Mouse (Mus musculus): ENCODE data around the gene Tmigd1. TPM values are rescaled to one million over a fixed set of nuclear protein-coding genes. Genes with fewer than 3 reads are reported as not detected.
A peak's percentile ranks its signal among the peaks of the same experiment; 100 is the strongest.
"Not testable (repeated sequence)": the region's sequence is repeated elsewhere in the genome, so short reads cannot be mapped to it uniquely, and the experiment has no call there.

Gene Tmigd1
- polyA plus RNA-seq, 1 experiment from 2014 or later = 0.12 TPM

GRCm38 (mm10) chr11:76908651-76909050 is 6.7 kb downstream of the Tmigd1 start:
- WGBS = 88% methylated on average over 7 of the region's 7 CpGs
- H3K4me2 ChIP-seq = no peak overlapping the region
- no peaks in the 10 kb centered on the region for H3K36me3 ChIP-seq (ENCODE audit: poor library complexity, severe bottlenecking)
- no peaks in the 10 kb centered on the region for H3K27me3 ChIP-seq
- ATAC-seq = no peak
- no peak overlapping the region for H3K27ac ChIP-seq
- H3K9ac ChIP-seq = no peak overlapping the region
- no peaks in the 10 kb centered on the region for H3K9me3 ChIP-seq (replicated peaks)
- no peak overlapping the region for H3K4me3 ChIP-seq
- peaks cover 15% of the 10 kb centered on the region for H3K4me1 ChIP-seq

GRCm38 (mm10) chr11:76911325-76912054 is 9.5 kb downstream of the Tmigd1 start:
- H3K4me1 ChIP-seq = peaks cover 15% of the 10 kb centered on the region
- ATAC-seq = no peak; the same call in 1 of the 2 replicates
- H3K9ac ChIP-seq = no peak overlapping the region
- no peaks in the 10 kb centered on the region for H3K27me3 ChIP-seq
- no peaks in the 10 kb centered on the region for H3K36me3 ChIP-seq (ENCODE audit: poor library complexity, severe bottlenecking)
- no peak overlapping the region; the same call in 1 of the 2 replicates for H3K27ac ChIP-seq
- H3K4me2 ChIP-seq = no peak overlapping the region
- 34% methylated on average over 3 of the region's 3 CpGs for WGBS
- H3K9me3 ChIP-seq (replicated peaks) = no peaks in the 10 kb centered on the region
- H3K4me3 ChIP-seq = no peak overlapping the region

GRCm38 (mm10) chr11:76912055-76912395 is 10.1 kb downstream of the Tmigd1 start:
- no peaks in the 10 kb centered on the region for H3K36me3 ChIP-seq (ENCODE audit: poor library complexity, severe bottlenecking)

GRCm38 (mm10) chr11:76914366-76914765 is 12.4 kb downstream of the Tmigd1 start:
- no peak overlapping the region for H3K4me2 ChIP-seq
- no peak overlapping the region for H3K27ac ChIP-seq
- H3K4me1 ChIP-seq = peaks cover 15% of the 10 kb centered on the region
- H3K9me3 ChIP-seq (replicated peaks) = no peaks in the 10 kb centered on the region
- H3K27me3 ChIP-seq = no peaks in the 10 kb centered on the region
- H3K9ac ChIP-seq = no peak overlapping the region
- H3K36me3 ChIP-seq (ENCODE audit: poor library complexity, severe bottlenecking) = no peaks in the 10 kb centered on the region
- ATAC-seq = no peak
- WGBS = 80% methylated on average over 7 of the region's 7 CpGs
- H3K4me3 ChIP-seq = no peak overlapping the region

More at GRCm38 (mm10) chr11:76912055-76912395, 10.1 kb downstream of the Tmigd1 start:
- H3K9me3 ChIP-seq (replicated peaks) = no peaks in the 10 kb centered on the region
- WGBS = 64% methylated on average over 7 of the region's 7 CpGs
- H3K4me1 ChIP-seq = peaks cover 15% of the 10 kb centered on the region
- H3K27ac ChIP-seq = no peak overlapping the region
- no peak overlapping the region for H3K4me2 ChIP-seq
- H3K9ac ChIP-seq = no peak overlapping the region
- peak; percentile 51; the same call in 1 of the 2 replicates for ATAC-seq
- H3K27me3 ChIP-seq = no peaks in the 10 kb centered on the region
- no peak overlapping the region for H3K4me3 ChIP-seq

- WGBS = 56% methylated on average over 13 of the region's 13 CpGs
- no peak overlapping the region for H3K4me3 ChIP-seq
- H3K4me2 ChIP-seq = no peak overlapping the region; the same call in 1 of the 2 replicates
- H3K9ac ChIP-seq = no peak overlapping the region
- no peaks in the 10 kb centered on the region for H3K27me3 ChIP-seq
- no peaks in the 10 kb centered on the region for H3K9me3 ChIP-seq (replicated peaks)
- ATAC-seq = no peak
- H3K4me1 ChIP-seq = peaks cover 9% of the 10 kb centered on the region
- no peak overlapping the region for H3K27ac ChIP-seq
- no peaks in the 10 kb centered on the region for H3K36me3 ChIP-seq (ENCODE audit: poor library complexity, severe bottlenecking)
Measured at GRCm38 (mm10) chr11:76916539-76917229, 14.7 kb downstream of the Tmigd1 start.

GRCm38 (mm10) chr11:76917230-76917548 is 15.2 kb downstream of the Tmigd1 start:
- Histone ChIP-seq H3K27ac (no peak overlapping the region), H3K4me2 (no peak overlapping the region; the same call in 1 of the 2 replicates), H3K9ac (no peak overlapping the region), H3K9me3 (replicated peaks) (no peaks in the 10 kb centered on the region), H3K4me1 (peaks cover 4% of the 10 kb centered on the region), H3K27me3 (no peaks in the 10 kb centered on the region), H3K4me3 (no peak overlapping the region), H3K36me3 (ENCODE audit: poor library complexity, severe bottlenecking) (no peaks in the 10 kb centered on the region)
- WGBS = 50% methylated on average over 3 of the region's 3 CpGs
- no peak for ATAC-seq

- Histone ChIP-seq H3K4me1 (no peaks in the 10 kb centered on the region), H3K36me3 (ENCODE audit: poor library complexity, severe bottlenecking) (no peaks in the 10 kb centered on the region), H3K27ac (no peak overlapping the region), H3K27me3 (no peaks in the 10 kb centered on the region), H3K9ac (no peak overlapping the region), H3K4me3 (no peak overlapping the region), H3K9me3 (replicated peaks) (no peaks in the 10 kb centered on the region), H3K4me2 (no peak overlapping the region)
- no peak for ATAC-seq
- WGBS = 57% methylated on average over 1 of the region's 1 CpGs
Measured at GRCm38 (mm10) chr11:76920607-76921006, 18.6 kb downstream of the Tmigd1 start.

- no peaks in the 10 kb centered on the region for H3K36me3 ChIP-seq (ENCODE audit: poor library complexity, severe bottlenecking)
- no peaks in the 10 kb centered on the region for H3K4me1 ChIP-seq
- no peak for ATAC-seq
- H3K9me3 ChIP-seq (replicated peaks) = no peaks in the 10 kb centered on the region
- no peak within 1 kb of the TSS for H3K4me2 ChIP-seq
- H3K4me3 ChIP-seq = no peak within 1 kb of the TSS
- H3K27ac ChIP-seq = no peak within 1 kb of the TSS
- no peak within 1 kb of the TSS for H3K9ac ChIP-seq
- WGBS = 87% methylated on average over 6 of the region's 6 CpGs
- no peaks in the 10 kb centered on the region for H3K27me3 ChIP-seq
Measured at GRCm38 (mm10) chr11:76924759-76925236, 22.8 kb downstream of the Tmigd1 start, which contains the start of gene Blmh. Blmh (plus strand) TSS chr11:76924809.

GRCm38 (mm10) chr11:76928586-76928985 is 26.6 kb downstream of the Tmigd1 start:
- 92% methylated on average over 8 of the region's 8 CpGs for WGBS
- not testable (repeated sequence) for ATAC-seq; H3K4me3 ChIP-seq; H3K9ac ChIP-seq; H3K27ac ChIP-seq; H3K4me2 ChIP-seq; H3K4me1 ChIP-seq; H3K9me3 ChIP-seq (replicated peaks); H3K36me3 ChIP-seq (ENCODE audit: poor library complexity, severe bottlenecking); H3K27me3 ChIP-seq

GRCm38 (mm10) chr11:76933209-76933608 is 31.2 kb downstream of the Tmigd1 start:
- Histone ChIP-seq H3K4me1 (no peaks in the 10 kb centered on the region), H3K4me3 (no peak overlapping the region), H3K36me3 (ENCODE audit: poor library complexity, severe bottlenecking) (no peaks in the 10 kb centered on the region), H3K27me3 (no peaks in the 10 kb centered on the region), H3K4me2 (no peak overlapping the region), H3K9me3 (replicated peaks) (no peaks in the 10 kb centered on the region; the same call in 1 of the 2 replicates), H3K9ac (no peak overlapping the region), H3K27ac (no peak overlapping the region)
- 52% methylated on average over 3 of the region's 3 CpGs for WGBS
- no peak for ATAC-seq

GRCm38 (mm10) chr11:76936578-76936977 is 34.6 kb downstream of the Tmigd1 start:
- Histone ChIP-seq H3K27ac (no peak overlapping the region), H3K9me3 (replicated peaks) (no peaks in the 10 kb centered on the region; the same call in 1 of the 2 replicates), H3K4me1 (no peaks in the 10 kb centered on the region), H3K9ac (no peak overlapping the region), H3K36me3 (ENCODE audit: poor library complexity, severe bottlenecking) (no peaks in the 10 kb centered on the region), H3K4me2 (no peak overlapping the region), H3K27me3 (0 out of 2 replicates have a peak, but pooled peaks cover 3% of the 10 kb centered on the region), H3K4me3 (no peak overlapping the region)
- no peak for ATAC-seq
- 82% methylated on average over 5 of the region's 5 CpGs for WGBS

GRCm38 (mm10) chr11:76944839-76945238 is 42.9 kb downstream of the Tmigd1 start:
- H3K4me3 ChIP-seq = peak overlapping the region; percentile 80
- ATAC-seq = no peak
- H3K27ac ChIP-seq = peak overlapping the region; percentile 58; the same call in 1 of the 2 replicates
- H3K27me3 ChIP-seq = 0 out of 2 replicates have a peak, but pooled peaks cover 3% of the 10 kb centered on the region
- peaks cover 15% of the 10 kb centered on the region for H3K4me1 ChIP-seq
- H3K9me3 ChIP-seq (replicated peaks) = no peaks in the 10 kb centered on the region
- H3K4me2 ChIP-seq = peak overlapping the region; percentile 85
- 64% methylated on average over 6 of the region's 6 CpGs for WGBS
- H3K9ac ChIP-seq = peak overlapping the region; percentile 80
- peaks cover 4% of the 10 kb centered on the region; the same call in 1 of the 2 replicates for H3K36me3 ChIP-seq (ENCODE audit: poor library complexity, severe bottlenecking)
